Mouse (Mus musculus): ENCODE measurements at regions not wholly inside any gene's neighbourhood (a gene's known extent, or its start where the extent isn't known, plus 50 kb on each side); places are given as distances from the start of the nearest gene placed in this dataset.
"Not testable (repeated sequence)": the region's sequence is repeated elsewhere in the genome, so short reads cannot be mapped to it uniquely, and the experiment has no call there.

DNA sequence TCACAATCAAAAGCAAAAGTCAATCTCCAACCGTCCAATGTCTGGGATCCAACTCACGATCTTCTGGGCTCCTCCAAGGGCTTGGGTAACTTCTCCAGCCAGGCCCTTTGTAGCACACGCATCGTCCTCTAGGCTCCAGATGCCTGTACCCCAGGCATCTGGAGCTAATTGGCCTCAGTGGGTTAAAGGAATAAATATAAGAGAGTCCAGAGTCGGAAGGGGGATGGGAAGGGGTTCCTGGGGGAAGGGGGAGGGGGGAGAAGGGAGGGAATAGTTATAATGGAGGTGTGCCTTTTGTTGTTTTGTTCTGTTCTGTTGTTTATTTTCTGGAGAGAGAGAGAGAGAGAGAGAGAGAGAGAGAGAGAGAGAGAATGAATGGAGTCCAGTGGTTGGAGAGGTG lies 168.8 kb upstream of the Six2 start:
- intact Hi-C loops (cut with DNase I); DNase-seq (ENCODE audit: low spot score): not testable (repeated sequence)

DNA sequence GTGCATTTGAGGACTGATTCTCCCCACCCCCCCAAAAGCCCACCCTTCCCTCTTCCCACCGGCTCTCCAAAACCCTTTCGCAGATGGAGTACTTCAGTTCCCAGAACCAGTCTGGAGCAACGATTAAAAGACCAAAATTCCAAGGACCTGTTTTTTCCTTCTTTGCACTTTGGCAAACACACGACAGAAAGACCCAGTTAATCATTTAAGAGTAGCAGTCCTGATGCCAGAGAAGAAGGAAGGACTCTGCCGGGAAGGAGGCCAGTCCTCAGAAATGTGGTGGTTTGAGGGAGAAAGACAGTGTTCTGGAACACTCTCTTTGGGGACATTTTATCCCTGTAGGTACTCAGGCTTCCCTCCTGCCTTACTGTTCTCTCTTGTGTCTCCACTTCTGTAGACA lies 165.1 kb upstream of the Six2 start:
- no peak for DNase-seq (ENCODE audit: low spot score)
- intact Hi-C loops (cut with DNase I) = no loop called here

DNA sequence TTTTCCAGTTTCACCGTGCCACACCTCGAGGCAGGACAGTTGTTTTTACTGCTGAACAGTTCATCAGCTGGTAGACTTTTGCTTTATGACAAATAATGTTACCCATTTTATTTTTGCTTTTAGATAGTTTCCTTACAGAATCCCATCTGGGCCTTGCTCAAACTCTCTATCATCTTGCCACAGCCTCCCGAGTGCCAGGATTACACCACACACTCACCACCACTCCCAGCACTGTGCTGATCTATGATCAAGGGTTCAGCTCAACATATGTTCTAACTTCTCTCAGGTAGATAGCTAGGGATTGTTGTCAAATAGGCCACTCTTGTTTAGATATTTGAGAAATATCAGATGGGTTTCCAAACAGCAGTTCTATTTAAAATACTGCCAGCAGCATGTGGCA lies 160.5 kb upstream of the Six2 start:
- no peak for DNase-seq (ENCODE audit: low spot score)
- intact Hi-C loops (cut with DNase I) = no loop called here

DNA sequence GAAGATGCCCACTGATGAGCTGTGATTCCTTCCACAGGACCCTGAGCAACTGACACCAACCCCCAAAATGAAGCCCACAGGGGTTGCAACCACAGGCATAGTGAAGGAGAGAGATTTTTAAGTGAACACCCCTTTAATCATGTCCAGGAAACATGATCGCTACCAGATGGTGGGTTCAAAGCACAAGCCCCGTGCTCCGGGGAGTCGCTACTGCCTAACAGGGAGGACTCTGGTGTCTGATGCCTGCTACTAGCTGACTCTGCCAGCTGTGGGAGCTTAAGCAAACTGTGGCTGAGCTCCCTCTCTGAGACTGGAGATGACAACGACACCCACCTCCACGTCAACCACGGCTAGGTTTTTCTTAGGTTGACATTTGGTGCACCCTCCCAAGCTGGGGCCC lies 159.7 kb upstream of the Six2 start:
- no peak for DNase-seq (ENCODE audit: low spot score)

DNA sequence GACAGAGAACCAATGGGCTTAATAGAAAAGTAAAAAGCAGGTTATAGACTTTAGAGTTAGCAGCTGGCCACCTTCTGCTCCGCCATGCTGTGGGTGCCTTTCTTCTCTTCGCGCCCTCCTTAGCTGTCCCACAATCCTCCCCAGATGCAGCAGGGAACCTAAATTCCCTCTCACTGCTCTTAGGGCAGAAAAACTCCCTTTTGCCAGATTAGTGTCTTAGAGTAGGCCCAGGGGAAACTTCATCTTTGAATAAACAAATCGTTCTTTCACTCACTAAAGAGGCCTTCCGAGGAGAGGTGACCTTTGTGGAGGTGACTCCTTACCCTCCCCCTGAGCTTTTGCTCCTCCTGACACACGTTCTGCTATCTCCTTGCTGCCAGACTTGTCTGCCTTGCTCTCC lies 157.0 kb upstream of the Six2 start:
- intact Hi-C loops (cut with DNase I) = no loop called here

More for the DNA sequence above, 159.7 kb upstream of the Six2 start:
- intact Hi-C loops (cut with DNase I) = no loop called here

DNA sequence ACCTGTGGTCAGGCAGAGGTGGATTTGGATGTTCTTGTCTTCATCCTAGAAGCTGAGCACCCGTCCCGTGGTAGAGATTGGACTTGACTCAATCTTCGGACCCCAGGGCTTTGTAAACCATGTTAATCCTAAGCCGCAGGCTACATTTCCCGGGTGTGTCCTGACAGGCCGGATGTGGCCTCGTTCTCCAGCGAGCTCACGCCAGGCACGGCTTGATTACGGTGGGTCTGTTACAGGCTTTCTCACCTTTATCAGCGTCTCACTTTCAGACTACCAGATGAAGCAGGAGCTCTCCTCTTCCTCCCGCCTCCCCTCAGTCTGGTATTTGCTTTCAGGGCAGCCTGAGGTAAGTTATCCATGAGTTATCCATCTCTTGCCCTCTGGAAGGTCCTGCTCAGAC lies 156.4 kb upstream of the Six2 start:
- intact Hi-C loops (cut with DNase I) = no loop called here
- no peak for DNase-seq (ENCODE audit: low spot score)

More for the DNA sequence above, 157.0 kb upstream of the Six2 start:
- no peak for DNase-seq (ENCODE audit: low spot score)

DNA sequence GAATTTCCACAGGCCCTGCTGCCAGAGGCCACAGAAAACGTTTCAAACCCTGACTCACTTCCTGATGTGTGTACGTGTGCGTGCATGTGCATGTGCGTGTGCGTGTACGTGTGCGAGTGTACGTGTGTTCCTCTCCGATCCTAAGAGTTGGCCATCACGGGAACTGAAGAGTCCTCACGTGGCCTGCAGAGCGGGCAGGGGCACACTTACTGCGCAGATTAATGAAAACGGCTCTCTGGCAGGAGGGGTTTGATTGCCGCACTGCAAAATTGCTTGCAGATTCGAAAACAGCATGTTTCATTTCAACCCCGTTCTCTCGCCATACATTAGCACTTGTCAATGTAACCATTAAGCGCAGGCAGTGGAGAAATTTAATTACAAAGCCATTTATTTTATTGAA lies 135.0 kb upstream of the Six2 start:
- intact Hi-C loops (cut with DNase I) = no loop called here
- DNase-seq (ENCODE audit: low spot score) = no peak

DNA sequence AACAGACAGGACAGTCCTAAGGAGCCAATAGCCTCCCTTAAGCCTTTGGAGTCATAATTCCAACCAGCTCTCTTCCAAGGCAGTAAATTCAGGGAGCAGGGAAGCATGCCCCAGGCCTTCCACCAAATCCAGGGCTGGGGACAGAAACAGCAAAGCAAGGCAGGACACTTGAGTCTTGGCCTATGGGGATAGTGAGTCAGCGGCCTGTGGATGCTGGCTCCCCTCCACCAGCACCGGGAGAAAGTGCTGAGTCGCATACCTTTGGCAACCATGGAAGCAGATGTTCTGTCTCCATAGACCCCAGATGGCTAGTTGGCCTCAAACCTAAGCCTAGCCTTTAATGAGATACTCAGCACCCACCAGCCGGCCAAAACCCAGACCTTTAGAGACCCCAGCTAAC lies 133.8 kb upstream of the Six2 start:
- no peak for DNase-seq (ENCODE audit: low spot score)
- intact Hi-C loops (cut with DNase I) = no loop called here

DNA sequence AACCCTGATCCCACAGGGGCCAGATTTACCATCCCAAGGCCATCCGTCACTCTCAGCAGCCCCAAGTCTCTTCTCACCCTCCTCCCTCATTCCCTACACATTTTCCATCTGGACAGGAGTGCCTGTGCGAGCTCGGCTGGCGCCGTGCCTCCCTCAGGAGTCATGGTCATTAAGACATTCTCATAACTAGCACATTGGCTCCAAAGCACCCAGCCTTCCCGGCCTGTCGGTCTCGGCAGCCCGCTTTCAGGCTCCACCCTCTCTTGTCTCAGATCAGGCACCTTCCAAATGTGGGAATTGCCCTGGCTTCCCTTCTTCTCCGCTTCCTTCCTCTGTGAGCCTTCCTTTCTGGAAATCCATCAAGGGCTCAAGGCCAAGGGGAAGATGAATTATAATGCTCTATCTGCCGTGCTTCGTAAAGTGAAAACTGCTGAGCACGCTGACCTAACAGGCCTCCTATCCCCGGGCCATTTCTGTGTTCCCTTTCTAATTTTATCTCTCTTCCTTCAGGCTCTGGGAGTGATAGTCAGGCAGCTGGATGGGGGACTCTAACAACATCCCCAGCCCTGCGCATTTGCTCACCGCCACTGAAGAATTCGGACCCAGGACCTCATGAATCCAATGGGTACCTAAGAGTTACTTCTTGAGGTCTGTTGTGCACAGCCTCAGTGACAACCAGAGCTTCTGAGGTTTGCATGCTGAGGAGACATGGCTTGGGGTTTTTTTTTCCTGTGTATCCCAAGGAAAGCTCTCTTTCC lies 130.2 kb upstream of the Six2 start:
- DNase-seq (ENCODE audit: low spot score) = no peak
- intact Hi-C loops (cut with DNase I) = no loop called here

DNA sequence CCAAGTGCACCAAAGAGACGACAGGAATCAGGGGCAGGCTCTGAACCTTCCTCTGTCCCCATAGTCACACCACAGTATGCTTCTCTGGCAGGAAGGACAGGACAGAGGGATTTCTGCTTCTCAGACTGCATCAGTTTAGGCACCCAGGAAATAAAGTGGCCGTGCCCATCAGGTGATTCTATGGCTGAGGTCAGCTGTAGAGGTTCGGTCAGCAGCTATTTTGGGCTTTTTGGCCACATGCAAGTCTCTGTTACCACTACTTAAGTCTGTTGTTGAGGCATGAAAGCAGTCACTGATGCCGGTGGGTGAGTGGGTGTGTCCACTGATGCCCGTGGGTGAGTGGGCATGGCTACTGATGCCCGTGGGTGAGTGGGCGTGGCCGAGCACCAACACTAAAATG lies 128.4 kb upstream of the Six2 start:
- intact Hi-C loops (cut with DNase I) = no loop called here
- no peak for DNase-seq (ENCODE audit: low spot score)

DNA sequence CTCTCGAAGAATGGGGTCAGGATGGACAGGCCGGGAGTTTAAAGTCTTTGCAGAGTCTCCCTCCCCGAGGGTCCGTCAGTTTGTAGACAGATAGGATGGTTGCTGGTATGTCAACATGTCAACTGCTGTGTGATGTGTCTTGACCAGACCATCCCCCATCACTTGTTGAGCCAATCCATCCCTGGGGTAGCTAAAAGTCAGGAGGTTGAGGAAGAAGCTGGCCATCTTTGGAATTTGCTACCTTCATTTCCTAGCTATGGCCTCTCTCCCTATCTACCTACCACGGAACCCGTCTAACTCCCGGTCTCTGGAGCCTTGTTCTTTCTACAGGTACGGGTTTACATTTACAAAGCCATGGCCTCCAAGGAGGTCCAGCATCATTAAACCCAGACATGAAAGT lies 128.0 kb upstream of the Six2 start:
- intact Hi-C loops (cut with DNase I) = no loop called here
- DNase-seq (ENCODE audit: low spot score) = no peak

DNA sequence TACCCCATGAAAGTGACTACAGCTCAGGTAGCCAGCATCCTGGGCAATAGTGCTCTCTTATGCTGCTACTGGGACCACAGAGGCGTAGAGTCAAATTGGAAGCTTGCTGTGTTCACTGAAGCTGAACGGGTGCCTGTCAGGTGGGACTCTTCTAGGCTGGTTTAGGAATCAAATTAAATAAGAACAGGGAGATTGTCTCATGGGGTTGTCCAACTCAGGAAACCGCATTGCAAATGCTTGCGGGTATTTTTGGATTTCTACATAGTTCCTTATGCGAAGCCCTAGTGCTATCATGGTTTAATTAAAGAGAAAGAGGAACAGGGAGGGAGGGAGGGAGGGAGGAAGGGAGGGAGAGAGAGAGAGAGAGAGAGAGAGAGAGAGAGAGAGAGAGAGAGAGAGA lies 120.5 kb upstream of the Six2 start:
- intact Hi-C loops (cut with DNase I) = no loop called here
- no peak for DNase-seq (ENCODE audit: low spot score)

DNA sequence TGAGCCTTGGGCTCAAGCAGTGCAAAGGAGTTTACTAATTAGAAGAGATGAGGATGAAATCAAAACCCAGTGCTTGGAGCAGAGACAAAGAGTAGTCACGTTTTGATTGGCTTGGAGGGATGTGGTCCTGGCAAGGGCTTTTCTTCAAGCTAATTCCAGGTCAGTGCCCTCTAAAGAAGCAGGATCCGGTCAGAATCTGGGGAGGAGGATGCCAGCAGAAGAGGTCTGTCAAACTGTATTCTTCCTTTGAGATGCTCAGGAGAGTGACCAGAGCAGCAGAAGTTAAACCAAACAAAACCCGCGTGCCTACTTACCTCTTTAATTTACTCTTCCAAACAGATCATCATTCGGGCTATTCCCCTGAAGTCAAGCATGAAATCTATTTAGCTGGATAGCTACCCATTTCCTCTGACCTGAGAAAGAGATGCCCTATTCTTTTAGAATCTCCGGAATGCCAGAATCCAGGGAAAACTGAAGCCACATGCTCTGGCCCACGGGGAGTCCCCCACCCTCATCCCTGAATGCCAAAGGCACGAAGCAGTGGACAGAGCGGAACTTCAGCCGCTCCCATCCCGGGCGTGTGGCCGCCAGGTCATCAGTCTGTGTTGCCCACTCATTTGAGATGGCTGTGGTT lies 117.8 kb upstream of the Six2 start:
- no peak for DNase-seq (ENCODE audit: low spot score)
- intact Hi-C loops (cut with DNase I) = no loop called here

DNA sequence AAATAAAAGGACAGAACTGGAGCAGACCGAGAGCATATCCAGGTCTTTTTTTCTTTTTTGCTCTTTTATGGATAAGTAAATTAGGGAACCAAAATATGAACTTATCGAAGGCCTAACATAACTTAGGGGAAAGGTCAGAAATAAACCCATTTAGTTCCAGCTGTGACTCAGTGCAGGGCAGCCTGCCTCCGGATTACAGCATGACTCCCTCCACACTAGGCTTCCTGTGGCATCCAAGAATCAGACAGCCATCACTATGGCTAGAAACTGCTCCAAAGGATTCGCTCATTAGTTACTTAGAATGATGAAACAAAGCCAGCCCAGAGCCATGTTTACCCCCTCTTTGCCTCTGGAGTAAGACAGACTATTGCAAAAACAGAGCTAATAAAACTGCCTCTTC lies 116.6 kb upstream of the Six2 start:
- intact Hi-C loops (cut with DNase I) = no loop called here
- DNase-seq (ENCODE audit: low spot score) = no peak

DNA sequence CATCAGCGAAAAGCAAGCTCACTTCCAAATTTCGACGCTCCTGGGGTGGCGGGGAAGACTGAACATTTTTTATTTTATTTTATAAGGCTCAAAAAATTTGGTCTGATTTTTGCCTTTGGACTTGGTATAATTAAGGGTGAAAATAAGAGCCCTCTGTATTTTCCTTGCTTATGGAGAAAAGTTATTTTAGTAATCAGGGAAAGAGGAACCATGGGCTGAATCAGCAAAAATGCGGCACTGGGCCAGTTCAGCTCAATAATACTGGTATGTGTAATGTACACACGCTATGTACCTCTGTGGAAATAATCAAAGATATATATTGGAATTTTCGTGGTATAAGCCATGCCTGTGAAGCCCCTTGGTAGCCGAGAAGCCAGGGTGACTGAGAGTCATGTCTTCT lies 113.7 kb upstream of the Six2 start:
- intact Hi-C loops (cut with DNase I) = no loop called here
- no peak for DNase-seq (ENCODE audit: low spot score)

DNA sequence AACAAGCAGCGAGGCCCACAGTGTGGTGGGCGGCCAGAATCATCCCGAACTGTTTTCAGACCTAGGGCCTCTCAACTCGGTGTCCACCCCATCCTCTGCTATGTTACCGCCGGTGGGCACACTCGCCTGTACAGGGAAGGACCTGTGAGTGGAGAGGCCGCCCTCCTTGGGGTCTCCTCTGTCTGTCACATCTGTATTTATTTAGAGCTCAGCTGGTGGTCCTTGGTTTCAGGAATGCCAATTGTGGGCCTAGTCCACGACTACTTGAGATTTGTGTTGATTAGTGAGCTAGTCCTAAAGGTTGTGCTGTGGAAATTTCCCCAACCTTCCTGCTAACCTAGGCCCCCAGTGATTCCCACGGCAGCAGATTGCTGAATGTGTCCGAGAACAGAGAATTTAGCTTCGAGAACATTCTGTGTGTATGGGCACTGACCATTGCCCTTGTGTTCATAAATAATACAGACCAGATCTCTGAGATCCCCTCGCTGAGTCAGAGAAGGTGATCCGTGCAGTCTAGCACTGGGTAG lies 113.1 kb upstream of the Six2 start:
- intact Hi-C loops (cut with DNase I) = no loop called here
- no peak for DNase-seq (ENCODE audit: low spot score)

DNA sequence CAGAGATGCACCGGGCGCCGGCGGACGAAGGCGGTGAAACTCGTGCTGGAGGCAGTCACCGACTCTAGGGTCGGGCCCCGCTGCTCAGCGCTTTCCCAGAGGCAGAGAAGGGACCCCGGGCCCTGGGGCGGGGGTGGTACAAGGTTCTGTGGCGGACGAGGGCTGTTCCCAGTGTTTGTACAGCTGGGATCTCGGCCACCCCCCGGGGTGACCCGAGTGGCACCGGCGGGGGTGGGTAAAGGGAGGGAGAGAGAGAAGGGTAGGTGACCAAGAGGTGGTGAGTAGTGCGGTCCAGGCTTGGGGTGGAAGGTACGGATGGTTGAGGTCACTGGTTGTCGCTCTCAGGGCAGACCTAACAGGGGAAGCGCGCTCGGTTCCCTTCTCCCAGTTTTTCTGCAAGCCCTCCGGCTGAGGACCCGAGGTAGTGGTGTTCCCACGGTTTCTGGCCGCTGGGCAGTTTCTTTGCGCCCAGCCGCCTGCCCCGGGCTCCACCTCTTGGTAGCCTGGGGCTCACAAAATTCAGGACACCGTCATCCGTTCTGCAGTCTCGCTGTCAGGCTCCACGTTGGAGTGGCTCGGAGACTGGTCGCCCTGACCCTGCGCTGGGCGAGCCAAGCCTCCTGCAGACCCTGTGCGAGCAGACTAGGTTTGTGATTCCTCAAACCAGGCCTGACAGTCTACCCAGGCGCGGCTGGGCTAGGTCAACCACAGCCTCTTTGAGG lies 112.4 kb upstream of the Six2 start:
- intact Hi-C loops (cut with DNase I) = no loop called here
- no peak for DNase-seq (ENCODE audit: low spot score)

DNA sequence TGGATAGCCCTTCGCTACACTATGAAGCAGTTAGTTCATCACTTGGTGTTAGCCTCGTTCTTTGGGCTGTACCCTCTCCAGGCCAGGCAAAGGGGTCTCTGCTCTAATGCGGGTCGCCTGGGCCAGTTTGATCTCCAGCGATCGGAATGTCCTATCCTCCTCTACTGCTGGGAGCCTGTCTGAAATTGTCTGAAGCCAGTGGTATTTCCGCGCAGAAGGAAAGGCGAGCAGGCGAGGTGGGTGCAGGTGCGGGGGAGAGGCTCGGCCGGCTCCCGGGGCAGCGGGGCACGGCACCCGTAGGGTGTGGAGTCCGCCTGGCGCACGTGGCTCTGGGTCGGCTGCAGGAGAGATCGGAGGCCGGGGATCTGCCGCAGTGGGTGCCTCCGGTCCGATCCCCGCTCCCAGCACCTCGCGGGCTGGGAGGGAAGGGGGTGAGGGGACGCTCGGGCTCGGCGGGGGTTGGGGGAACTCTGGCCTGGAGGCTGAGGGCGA lies 111.8 kb upstream of the Six2 start:
- intact Hi-C loops (cut with DNase I) = loop anchor here (5.0 kb wide), 1 partner anchor 108 kb away; no protein-coding TSS in a partner anchor
- no peak for DNase-seq (ENCODE audit: low spot score)

DNA sequence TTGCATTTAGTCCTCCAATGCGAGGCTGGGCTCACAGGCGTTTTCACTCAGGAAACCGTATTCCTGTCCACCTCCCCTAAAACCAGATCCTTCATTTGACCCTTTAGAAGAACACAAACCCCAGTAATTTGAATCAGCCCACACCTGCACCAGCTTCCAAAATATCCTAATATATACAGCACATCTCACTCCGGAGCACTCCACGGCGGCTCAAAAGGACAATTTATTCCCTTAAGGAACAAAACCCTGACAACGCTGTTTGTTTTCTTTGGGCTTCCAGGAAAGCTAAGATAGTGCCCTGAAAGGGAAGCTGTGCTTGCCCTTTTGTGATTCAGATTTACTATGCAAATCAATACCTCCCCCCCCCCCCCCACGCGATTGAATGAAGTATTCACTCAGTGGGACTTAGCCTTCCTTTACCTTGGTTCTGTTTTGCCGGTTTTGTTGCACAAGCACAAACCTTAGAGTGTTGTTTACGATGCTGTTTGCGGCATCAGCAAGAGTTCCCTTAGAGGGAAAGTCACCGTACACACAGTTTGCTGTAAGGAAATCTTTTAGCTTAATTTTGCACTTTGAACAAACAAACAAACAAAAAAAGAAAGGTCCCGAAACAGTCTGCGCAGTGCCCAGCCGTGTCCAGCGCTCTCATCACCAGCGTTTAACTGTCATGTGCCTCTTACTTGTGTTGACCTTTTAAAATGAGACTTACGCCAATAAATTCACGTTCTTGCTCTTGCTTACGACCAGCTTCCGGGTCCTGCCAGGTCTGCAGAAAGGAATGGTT lies 111.2 kb upstream of the Six2 start:
- intact Hi-C loops (cut with DNase I) = loop anchor here (5.0 kb wide), 1 partner anchor 107 kb away; no protein-coding TSS in a partner anchor
- no peak for DNase-seq (ENCODE audit: low spot score)

DNA sequence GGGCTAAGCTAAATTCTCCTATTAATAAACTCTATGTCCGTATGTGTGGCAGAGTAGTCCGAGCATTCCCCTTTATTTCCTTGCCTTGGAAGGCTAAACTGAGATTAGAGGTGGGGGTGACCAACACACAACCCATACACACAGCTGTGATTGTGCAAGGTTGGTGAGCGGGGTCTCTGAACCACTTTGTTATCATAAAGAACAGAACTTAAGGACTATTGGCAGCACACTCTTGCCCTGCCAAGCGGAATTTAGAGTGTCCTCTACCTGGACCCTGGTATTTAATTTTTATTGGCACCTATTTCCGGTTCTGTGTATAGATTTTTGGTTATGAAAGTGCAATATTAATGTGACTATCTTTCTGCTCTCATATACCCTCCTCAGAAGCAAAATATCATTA lies 109.7 kb upstream of the Six2 start:
- no peak for DNase-seq (ENCODE audit: low spot score)
- intact Hi-C loops (cut with DNase I) = loop anchor here (5.0 kb wide), 1 partner anchor 105 kb away; no protein-coding TSS in a partner anchor
